Mouse (Mus musculus): Measurements from ENCODE around the gene Zfp260.

DNA sequence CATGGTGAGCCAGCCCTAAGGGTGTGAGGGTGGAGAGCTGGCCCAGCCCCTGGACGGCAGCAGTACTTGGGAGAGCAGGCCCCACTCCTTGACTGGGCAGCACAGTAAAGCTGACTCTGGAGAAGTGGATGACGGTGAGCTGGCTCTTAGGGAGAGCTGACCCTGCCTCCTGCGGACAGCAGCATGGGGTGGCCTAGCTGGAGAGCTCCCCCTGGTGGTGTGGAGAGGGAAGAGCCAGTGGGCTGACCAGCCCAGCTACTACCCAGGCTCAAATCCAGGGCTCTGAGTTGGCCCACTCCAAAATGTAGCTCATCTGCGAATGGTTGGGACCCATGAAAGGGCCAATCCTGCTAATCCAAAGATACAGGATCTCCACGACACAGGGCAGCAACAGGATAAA lies 30.0 kb upstream of the Zfp260 start:
- TF ChIP-seq CTCF (IDR thresholded peaks at IDR 0.05; ENCODE audit: control insufficient read depth, insufficient read depth, insufficient replicate concordance, low read depth, low read length) (peak; percentile 43; the same call in 1 of the 2 replicates), POLR2A (IDR thresholded peaks at IDR 0.05; ENCODE audit: control insufficient read depth, low read depth, low read length) (no peak)

All from testis, adult 2 months (tissue).